Mouse (Mus musculus): ENCODE measurements at regions not wholly inside any gene's neighbourhood (a gene's known extent, or its start where the extent isn't known, plus 50 kb on each side); places are given as distances from the start of the nearest gene placed in this dataset.

- no peak overlapping the region for H3K27ac ChIP-seq (replicated peaks)
- no peaks in the 10 kb centered on the region for H3K9me3 ChIP-seq
- 70% methylated on average over 4 of the region's 4 CpGs for WGBS
- H3K4me1 ChIP-seq (replicated peaks): peaks cover 10% of the 10 kb centered on the region; the same call in 1 of the 2 replicates
- H3K9ac ChIP-seq: no peak overlapping the region
- H3K36me3 ChIP-seq: no peaks in the 10 kb centered on the region
- H3K27me3 ChIP-seq: no peaks in the 10 kb centered on the region
- ATAC-seq (ENCODE audit: low read depth): no peak
- no peak overlapping the region for H3K4me2 ChIP-seq
- H3K4me3 ChIP-seq: no peak overlapping the region
Observed at GRCm38 (mm10) chr7:77928479-77929467, 809.0 kb downstream of the Ntrk3 start.

DNA sequence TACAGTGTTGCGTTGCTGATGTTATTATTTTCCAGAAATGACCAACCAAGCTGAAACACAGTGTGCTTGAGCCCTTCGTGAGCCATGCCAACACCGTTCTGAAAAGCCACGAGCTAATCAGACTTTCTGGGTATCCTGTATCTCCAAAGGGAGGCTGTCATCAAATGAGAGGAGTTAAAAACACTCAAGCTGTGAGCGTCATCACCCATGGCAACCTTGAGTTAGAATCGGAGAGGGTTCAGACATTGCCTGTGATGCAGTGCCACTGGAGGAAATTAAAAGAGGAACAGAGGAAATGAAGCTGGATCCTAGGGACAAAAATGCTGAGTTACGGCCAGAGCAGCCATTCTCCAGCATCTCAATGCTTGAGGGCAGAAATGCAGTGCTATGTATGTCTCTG is 838.6 kb downstream of the Ntrk3 start:
- 0 out of 2 replicates have a peak, but pooled peaks cover 6% of the 10 kb centered on the region for H3K4me1 ChIP-seq (replicated peaks)
- H3K4me2 ChIP-seq: no peak overlapping the region
- no peak overlapping the region for H3K9ac ChIP-seq
- H3K4me3 ChIP-seq: no peak overlapping the region
- no peak for ATAC-seq (ENCODE audit: low read depth)
- no peaks in the 10 kb centered on the region for H3K9me3 ChIP-seq
- H3K27me3 ChIP-seq: no peaks in the 10 kb centered on the region
- no peak overlapping the region for H3K27ac ChIP-seq (replicated peaks)
- WGBS: 61% methylated on average over 7 of the region's 7 CpGs
- H3K36me3 ChIP-seq: no peaks in the 10 kb centered on the region

DNA sequence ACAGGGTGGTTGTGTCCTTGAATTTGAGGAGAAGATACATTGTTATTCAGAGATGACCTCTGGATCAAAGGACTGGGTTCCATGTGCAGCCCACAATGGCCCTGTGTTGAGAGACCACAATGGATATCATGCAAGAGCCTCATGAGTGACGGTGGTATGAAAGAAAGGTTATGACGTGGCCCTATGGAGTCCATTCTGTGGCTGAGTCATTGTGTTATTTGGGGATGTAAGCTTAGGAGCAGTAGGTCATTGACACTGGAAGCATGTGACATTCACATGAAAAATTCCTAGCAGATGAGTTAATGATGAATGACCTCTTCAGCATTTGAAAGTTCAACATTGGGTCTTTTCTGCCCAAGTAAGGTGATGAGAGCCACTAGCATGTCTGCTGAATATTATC is 849.3 kb downstream of the Ntrk3 start:
- Histone ChIP-seq H3K27me3 (no peaks in the 10 kb centered on the region), H3K4me3 (no peak overlapping the region), H3K4me2 (no peak overlapping the region), H3K36me3 (no peaks in the 10 kb centered on the region), H3K4me1 (replicated peaks) (no peaks in the 10 kb centered on the region), H3K9me3 (no peaks in the 10 kb centered on the region), H3K27ac (replicated peaks) (no peak overlapping the region), H3K9ac (no peak overlapping the region)
- 80% methylated on average over 2 of the region's 2 CpGs for WGBS
- ATAC-seq (ENCODE audit: low read depth): no peak

GRCm38 (mm10) chr7:77882605-77883354 is 855.0 kb downstream of the Ntrk3 start:
- no peaks in the 10 kb centered on the region for H3K27me3 ChIP-seq
- no peak overlapping the region for H3K27ac ChIP-seq (replicated peaks)
- no peak overlapping the region for H3K9ac ChIP-seq
- 81% methylated on average over 5 of the region's 5 CpGs for WGBS
- no peak overlapping the region for H3K4me2 ChIP-seq
- H3K4me1 ChIP-seq (replicated peaks): no peaks in the 10 kb centered on the region
- no peak for ATAC-seq (ENCODE audit: low read depth)
- no peaks in the 10 kb centered on the region for H3K9me3 ChIP-seq
- H3K4me3 ChIP-seq: no peak overlapping the region
- no peaks in the 10 kb centered on the region for H3K36me3 ChIP-seq

DNA sequence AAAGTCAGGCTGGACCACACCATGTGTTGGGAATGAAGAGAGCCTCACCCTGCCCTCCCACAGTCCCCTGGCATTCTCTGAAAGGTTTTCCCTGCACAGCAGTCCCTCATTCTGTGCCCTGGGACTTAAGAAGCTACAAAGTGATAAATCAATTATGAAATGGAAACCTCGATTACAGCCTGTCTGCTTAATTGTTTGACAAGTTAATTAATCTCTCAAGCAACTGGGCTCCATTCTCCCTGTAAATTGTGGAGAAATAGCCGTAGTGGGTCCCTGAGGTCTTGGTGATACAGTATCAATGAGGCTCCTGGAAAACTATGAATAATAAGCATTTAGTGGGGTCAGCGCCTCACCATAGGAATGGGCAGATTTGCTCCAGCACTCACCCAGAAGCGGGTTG is 870.3 kb downstream of the Ntrk3 start:
- Histone ChIP-seq H3K27me3 (no peaks in the 10 kb centered on the region), H3K9ac (no peak overlapping the region), H3K9me3 (no peaks in the 10 kb centered on the region), H3K36me3 (no peaks in the 10 kb centered on the region), H3K4me2 (no peak overlapping the region), H3K4me3 (no peak overlapping the region), H3K4me1 (replicated peaks) (peaks cover 17% of the 10 kb centered on the region), H3K27ac (replicated peaks) (no peak overlapping the region)
- peak; percentile 69 for ATAC-seq (ENCODE audit: low read depth)
- WGBS: 21% methylated on average over 4 of the region's 4 CpGs

DNA sequence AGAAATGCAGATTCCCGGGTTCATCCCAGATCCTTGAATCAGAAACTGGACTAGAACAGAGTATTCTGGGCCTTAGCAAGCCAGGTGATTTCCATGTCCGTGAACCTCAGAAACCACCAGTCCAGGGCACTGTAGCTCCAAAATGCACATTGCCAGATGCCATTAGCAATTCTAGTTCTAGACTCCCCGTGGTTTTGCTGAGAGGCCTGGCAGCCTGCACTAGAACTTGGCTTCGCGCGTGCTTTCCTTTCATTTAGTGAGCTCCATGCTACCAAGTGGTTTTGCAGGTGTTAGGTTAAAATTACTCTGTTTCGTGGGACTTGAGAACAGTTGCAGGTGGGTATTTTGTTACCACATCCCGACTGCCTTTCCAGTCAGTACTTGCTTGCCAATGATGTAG is 876.0 kb downstream of the Ntrk3 start:
- Histone ChIP-seq H3K4me2 (no peak overlapping the region), H3K4me1 (replicated peaks) (peaks cover 3% of the 10 kb centered on the region; the same call in 1 of the 2 replicates), H3K4me3 (no peak overlapping the region), H3K9me3 (no peaks in the 10 kb centered on the region), H3K27me3 (no peaks in the 10 kb centered on the region), H3K36me3 (no peaks in the 10 kb centered on the region), H3K9ac (no peak overlapping the region), H3K27ac (replicated peaks) (no peak overlapping the region)
- no peak for ATAC-seq (ENCODE audit: low read depth)
- whole genome bisulfite sequencing: 83% methylated on average over 8 of the region's 8 CpGs

GRCm38 (mm10) chr7:77858436-77858835 is 879.4 kb downstream of the Ntrk3 start:
- H3K27ac ChIP-seq (replicated peaks): no peak overlapping the region
- H3K4me2 ChIP-seq: no peak overlapping the region
- no peaks in the 10 kb centered on the region for H3K27me3 ChIP-seq
- no peak overlapping the region for H3K4me3 ChIP-seq
- H3K9ac ChIP-seq: no peak overlapping the region
- 68% methylated on average over 4 of the region's 4 CpGs for WGBS
- H3K36me3 ChIP-seq: no peaks in the 10 kb centered on the region
- H3K4me1 ChIP-seq (replicated peaks): no peaks in the 10 kb centered on the region
- H3K9me3 ChIP-seq: no peaks in the 10 kb centered on the region
- ATAC-seq (ENCODE audit: low read depth): no peak

DNA sequence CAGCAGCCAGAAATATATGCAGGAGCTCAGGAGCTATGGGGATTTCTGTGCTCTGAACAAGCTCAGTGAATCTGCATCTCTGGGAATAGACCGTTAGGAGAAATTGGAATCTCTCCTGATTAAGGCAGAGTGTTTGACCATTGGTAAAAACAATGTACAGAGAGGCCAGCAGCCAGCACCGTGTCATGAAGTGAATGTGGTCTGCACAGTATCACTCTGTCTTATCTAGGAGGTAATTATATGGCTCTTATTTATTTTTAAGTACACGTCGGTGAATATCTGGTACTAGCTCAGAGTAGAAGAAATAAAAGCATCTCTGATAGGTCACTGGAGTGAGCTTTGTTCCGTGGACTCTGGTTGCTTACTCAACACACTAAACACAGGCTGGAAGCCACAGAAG is 879.8 kb downstream of the Ntrk3 start:
- H3K27ac ChIP-seq (replicated peaks): no peak overlapping the region
- H3K9ac ChIP-seq: no peak overlapping the region
- H3K4me1 ChIP-seq (replicated peaks): no peaks in the 10 kb centered on the region
- WGBS: 73% methylated on average over 5 of the region's 5 CpGs
- no peaks in the 10 kb centered on the region for H3K36me3 ChIP-seq
- H3K4me3 ChIP-seq: no peak overlapping the region
- H3K4me2 ChIP-seq: no peak overlapping the region
- H3K9me3 ChIP-seq: no peaks in the 10 kb centered on the region
- no peaks in the 10 kb centered on the region for H3K27me3 ChIP-seq
- ATAC-seq (ENCODE audit: low read depth): no peak

- H3K4me1 ChIP-seq (replicated peaks): no peaks in the 10 kb centered on the region
- no peaks in the 10 kb centered on the region for H3K36me3 ChIP-seq
- H3K9me3 ChIP-seq: no peaks in the 10 kb centered on the region
- ATAC-seq (ENCODE audit: low read depth): no peak
- H3K9ac ChIP-seq: no peak overlapping the region
- H3K27me3 ChIP-seq: no peaks in the 10 kb centered on the region
- WGBS: 63% methylated on average over 6 of the region's 6 CpGs
- no peak overlapping the region for H3K4me3 ChIP-seq
- no peak overlapping the region for H3K27ac ChIP-seq (replicated peaks)
- no peak overlapping the region for H3K4me2 ChIP-seq
Observed at GRCm38 (mm10) chr7:77855653-77856239, 882.1 kb downstream of the Ntrk3 start.

GRCm38 (mm10) chr7:77855077-77855476 is 882.7 kb downstream of the Ntrk3 start:
- H3K27ac ChIP-seq (replicated peaks): no peak overlapping the region
- no peaks in the 10 kb centered on the region for H3K36me3 ChIP-seq
- WGBS: 95% methylated on average over 2 of the region's 2 CpGs
- H3K4me3 ChIP-seq: no peak overlapping the region
- no peaks in the 10 kb centered on the region for H3K4me1 ChIP-seq (replicated peaks)
- no peak for ATAC-seq (ENCODE audit: low read depth)
- no peak overlapping the region for H3K9ac ChIP-seq
- H3K9me3 ChIP-seq: no peaks in the 10 kb centered on the region
- H3K4me2 ChIP-seq: no peak overlapping the region
- no peaks in the 10 kb centered on the region for H3K27me3 ChIP-seq

DNA sequence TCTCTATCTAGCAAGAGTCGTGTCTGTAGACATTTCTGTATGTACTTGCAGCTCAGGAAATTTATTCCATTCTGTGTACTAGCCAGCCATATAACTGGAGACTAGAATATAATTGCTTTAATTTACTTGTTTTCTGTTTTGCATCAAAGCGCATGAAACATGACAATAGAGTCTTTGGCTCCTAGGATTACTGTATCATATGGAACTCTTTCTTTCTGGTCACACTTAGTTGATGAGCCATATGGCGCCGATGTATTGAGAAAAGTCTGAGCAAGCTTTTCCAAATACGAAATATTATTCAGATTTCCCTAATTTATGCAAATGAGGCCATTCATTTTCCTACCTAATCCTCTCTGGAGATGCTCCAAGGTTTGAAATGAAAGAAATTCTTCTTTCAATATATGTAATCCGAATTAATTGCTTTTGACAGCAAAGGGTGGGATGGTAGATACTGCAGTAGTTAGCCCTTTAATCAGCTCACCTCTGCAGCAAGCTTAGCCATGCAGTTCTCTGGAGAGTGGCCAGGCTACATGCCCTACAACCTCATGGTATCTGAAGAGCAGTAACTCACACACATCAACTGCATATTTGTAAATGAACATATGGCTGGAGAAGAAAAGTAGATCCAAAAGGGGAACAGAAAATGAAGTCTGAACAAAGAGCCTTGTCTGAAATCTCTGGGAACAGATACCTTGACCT is 913.4 kb downstream of the Ntrk3 start:
- no peaks in the 10 kb centered on the region for H3K27me3 ChIP-seq
- H3K27ac ChIP-seq (replicated peaks): no peak overlapping the region
- no peak overlapping the region for H3K4me2 ChIP-seq
- no peak for ATAC-seq (ENCODE audit: low read depth)
- no peak overlapping the region for H3K4me3 ChIP-seq
- no peak overlapping the region for H3K9ac ChIP-seq
- 85% methylated on average over 6 of the region's 6 CpGs for WGBS
- no peaks in the 10 kb centered on the region for H3K4me1 ChIP-seq (replicated peaks)
- H3K36me3 ChIP-seq: no peaks in the 10 kb centered on the region
- no peaks in the 10 kb centered on the region for H3K9me3 ChIP-seq
